Mouse (Mus musculus): Measurements from ENCODE around the gene Gm12695. TPM values are rescaled to one million over a fixed set of nuclear protein-coding genes. Genes with fewer than 3 reads are reported as not detected.
A peak's percentile ranks its signal among the peaks of the same experiment; 100 is the strongest.

The Gm12695 gene
- polyA plus RNA-seq, 1 experiment from 2014 or later = not detected

DNA sequence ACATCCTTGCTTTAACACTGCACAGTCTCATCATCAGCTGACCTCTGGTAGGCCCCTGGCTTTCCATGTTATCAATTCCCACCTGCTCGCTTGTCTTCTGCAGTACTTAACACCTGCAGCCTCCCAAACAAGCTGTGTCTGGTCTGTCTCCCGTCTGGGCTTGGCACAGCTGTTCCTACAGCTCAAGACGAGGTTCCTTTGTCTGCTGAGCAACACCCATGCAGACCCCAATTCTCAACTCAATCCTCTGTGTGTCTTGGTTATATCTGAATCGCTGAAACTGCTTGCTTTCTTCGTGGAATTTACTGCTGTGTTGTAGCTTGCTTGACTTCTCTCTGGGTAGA is 86.8 kb downstream of the Gm12695 start:
- DNase-seq (ENCODE audit: low spot score) = no peak

GRCm38 (mm10) chr4:96697511-96698217 is 87.3 kb downstream of the Gm12695 start:
- no peak for DNase-seq (ENCODE audit: low spot score)

DNA sequence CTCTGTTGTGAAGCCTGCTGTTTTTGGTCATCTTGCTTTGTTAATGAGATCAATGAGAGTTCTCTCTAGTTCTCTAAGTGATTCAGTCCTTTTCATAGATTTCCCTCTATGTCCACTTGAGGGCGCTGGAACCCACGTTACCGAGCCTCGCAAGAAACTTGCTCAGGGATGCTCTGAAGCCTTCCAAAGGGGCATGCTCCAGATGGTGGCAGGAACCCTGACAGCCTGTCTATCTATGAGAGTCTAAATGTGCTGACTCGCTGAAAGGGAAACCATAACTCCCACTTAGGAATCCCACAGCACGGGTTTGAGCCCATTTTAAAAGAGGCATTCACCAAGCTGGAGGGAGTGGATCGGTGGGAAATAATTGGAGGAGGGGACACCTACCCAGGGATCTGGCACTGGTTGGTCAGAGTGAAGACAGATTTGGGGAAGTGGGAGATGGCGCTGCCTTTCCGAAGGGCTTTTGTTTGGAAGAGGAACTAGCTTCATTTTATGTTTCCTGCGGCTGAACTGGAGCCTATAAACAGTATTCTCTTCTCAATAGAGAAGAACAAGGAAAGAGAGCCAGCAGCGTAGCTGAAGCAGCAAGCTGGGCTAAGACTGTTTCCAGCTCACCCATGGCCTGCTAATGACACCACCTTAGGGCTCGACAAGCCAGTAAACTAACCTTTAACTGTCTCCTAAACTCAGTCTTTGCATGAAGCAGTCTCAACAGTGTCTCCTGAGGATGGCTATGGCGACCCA is 88.2 kb downstream of the Gm12695 start:
- DNase-seq (ENCODE audit: low spot score) = peak; percentile 9

DNA sequence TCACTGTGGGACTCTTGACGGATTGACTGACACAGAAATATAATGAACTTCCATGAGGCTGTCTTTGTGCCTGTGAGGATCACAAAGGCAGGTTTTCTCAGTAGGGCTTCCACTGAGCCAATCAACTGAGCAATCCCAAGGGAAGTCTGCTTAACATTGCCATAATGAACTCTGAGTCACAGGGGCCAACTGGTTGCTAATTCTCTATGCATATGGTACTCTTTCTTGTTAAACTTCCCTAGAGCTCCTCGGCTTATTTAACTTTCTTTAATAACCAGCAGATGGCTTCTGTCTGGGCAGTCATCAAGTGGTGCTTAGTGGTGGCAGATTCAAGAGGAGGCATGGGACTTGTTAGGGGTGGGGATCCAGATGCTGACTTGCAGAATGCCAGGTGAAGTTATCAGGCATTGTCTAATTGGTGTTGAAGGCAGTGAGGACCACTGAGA is 97.6 kb downstream of the Gm12695 start:
- no peak for DNase-seq (ENCODE audit: low spot score)

DNA sequence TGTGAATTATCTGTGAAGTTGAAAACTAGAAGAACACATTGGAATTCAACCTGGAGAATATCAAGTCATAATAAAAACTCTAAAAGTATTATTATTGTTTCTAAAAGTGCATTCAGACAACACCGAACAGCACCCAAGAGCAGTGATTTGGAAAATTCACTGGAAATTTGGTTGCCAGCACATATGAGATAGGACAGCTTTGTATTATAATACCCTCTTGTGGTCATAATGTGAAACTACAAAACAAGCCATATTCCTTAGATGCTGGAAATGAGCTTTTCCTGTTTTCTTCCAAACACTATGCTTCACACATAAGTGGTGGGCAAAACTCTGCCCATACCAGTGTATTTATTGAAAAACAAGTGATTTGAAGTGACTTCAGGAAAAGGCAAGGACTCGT is 101.5 kb downstream of the Gm12695 start:
- DNase-seq (ENCODE audit: low spot score) = no peak

DNA sequence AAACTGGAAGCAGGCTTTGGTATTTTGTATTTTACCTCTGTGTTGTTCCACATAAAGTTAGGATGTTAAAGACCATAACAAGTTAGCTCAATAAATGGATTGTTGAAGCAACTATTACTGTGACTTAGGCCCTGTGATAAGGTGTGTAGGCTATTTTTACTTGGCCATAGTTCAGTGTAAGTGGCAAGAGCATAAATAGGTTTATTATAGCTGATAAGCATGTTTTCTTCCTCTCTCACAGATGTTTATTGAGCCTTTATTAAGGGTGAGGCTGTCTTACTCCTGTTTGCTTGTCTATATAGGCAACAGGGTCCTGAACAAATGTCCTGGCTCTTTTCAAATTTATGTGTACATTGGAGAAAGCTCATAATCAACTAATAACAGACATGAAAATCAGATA is 104.0 kb downstream of the Gm12695 start:
- DNase-seq (ENCODE audit: low spot score) = no peak

GRCm38 (mm10) chr4:96680233-96680632 is 104.8 kb downstream of the Gm12695 start:
- DNase-seq (ENCODE audit: low spot score) = no peak

Other genes starting within 250 kb of the Gm12695 start
- gene Cyp2j6, start 231.5 kb downstream of the Gm12695 start, polyA plus RNA-seq (2015; fragmentation: Nextera tagmentation; extraction: Ambion mirVana) = 1.8 and 1.9 TPM in 2 replicates
- gene Cyp2j9, start 193.6 kb downstream of the Gm12695 start, polyA plus RNA-seq (2015; fragmentation: Nextera tagmentation; extraction: Ambion mirVana) = 1.6 and 2.2 TPM in 2 replicates
- not detected in 2 replicates for gene Cyp2j5, start 121.0 kb downstream of the Gm12695 start, polyA plus RNA-seq (2015; fragmentation: Nextera tagmentation; extraction: Ambion mirVana)

Data from thymus, postnatal 0 days (tissue).